Mouse (Mus musculus) cerebellum, postnatal 10 days (tissue): ENCODE measurements around the gene Asz1.

Experiments used
- DNase-seq, 2 experiments: peaks; one replicate each; pipeline ENCODE4 v3.0.0; 2021; ENCODE audit warnings: mixed read lengths in 2 of 2

The Asz1 gene

GRCm38 (mm10) chr6:18002065-18002464 is 106.8 kb downstream of the Asz1 start:
- no peak for DNase-seq
